Mouse (Mus musculus): Measurements from ENCODE around the gene Manf.

GRCm38 (mm10) chr9:106889321-106889720 lies 2.5 kb downstream of the Manf start:
- TF ChIP-seq POLR2A (IDR thresholded peaks at IDR 0.05; ENCODE audit: borderline replicate concordance, extremely low read depth, low read depth, low read length), result no peak
- TF ChIP-seq CTCF (IDR thresholded peaks at IDR 0.05; ENCODE audit: insufficient read depth, low read length), result no peak

Measured in lung, adult 2 months (tissue).